Mouse (Mus musculus): ENCODE data around the gene Ltbp3. TPM values are rescaled to one million over a fixed set of nuclear protein-coding genes. Genes with fewer than 3 reads are reported as not detected.

The Ltbp3 gene
- polyA plus RNA-seq, 1 experiment from 2014 or later, result 52.3 TPM

GRCm38 (mm10) chr19:5763163-5763562, 22.5 kb downstream of the Ltbp3 start:
- WGBS, result 86% methylated on average over 6 of the region's 6 CpGs

GRCm38 (mm10) chr19:5767271-5767670, 26.6 kb downstream of the Ltbp3 start:
- Histone ChIP-seq H3K9me3 (ENCODE audit: control insufficient read depth, low read length) (no peaks in the 10 kb centered on the region), H3K27me3 (ENCODE audit: control insufficient read depth, insufficient read depth, low read depth, low read length) (no peaks in the 10 kb centered on the region), H3K4me3 (ENCODE audit: low read length) (no peak overlapping the region), H3K36me3 (ENCODE audit: control insufficient read depth, insufficient read depth, low read length) (peaks cover 42% of the 10 kb centered on the region), H3K4me1 (replicated peaks; ENCODE audit: control insufficient read depth, insufficient read depth, low read length) (peaks cover 11% of the 10 kb centered on the region), H3K9ac (ENCODE audit: low read length) (no peak overlapping the region), H3K27ac (ENCODE audit: low read length) (no peak overlapping the region), H3K4me2 (ENCODE audit: low read depth, low read length) (no peak overlapping the region)
- ATAC-seq (ENCODE audit: low read depth), result no peak
- 92% methylated on average over 4 of the region's 4 CpGs for WGBS

More at GRCm38 (mm10) chr19:5763163-5763562, 22.5 kb downstream of the Ltbp3 start:
- Histone ChIP-seq H3K4me2 (ENCODE audit: low read depth, low read length) (no peak overlapping the region), H3K27ac (ENCODE audit: low read length) (no peak overlapping the region), H3K27me3 (ENCODE audit: control insufficient read depth, insufficient read depth, low read depth, low read length) (no peaks in the 10 kb centered on the region), H3K36me3 (ENCODE audit: control insufficient read depth, insufficient read depth, low read length) (peaks cover 65% of the 10 kb centered on the region), H3K4me3 (ENCODE audit: low read length) (no peak overlapping the region), H3K9ac (ENCODE audit: low read length) (no peak overlapping the region), H3K4me1 (replicated peaks; ENCODE audit: control insufficient read depth, insufficient read depth, low read length) (no peaks in the 10 kb centered on the region), H3K9me3 (ENCODE audit: control insufficient read depth, low read length) (no peaks in the 10 kb centered on the region)
- 0 out of 2 replicates have a peak, but pooled peaks have one; percentile 10 for ATAC-seq (ENCODE audit: low read depth)

GRCm38 (mm10) chr19:5770311-5770710, 29.6 kb downstream of the Ltbp3 start:
- no peaks in the 10 kb centered on the region for H3K27me3 ChIP-seq (ENCODE audit: control insufficient read depth, insufficient read depth, low read depth, low read length)
- ATAC-seq (ENCODE audit: low read depth), result no peak
- H3K27ac ChIP-seq (ENCODE audit: low read length), result peak overlapping the region; percentile 73
- peak overlapping the region; percentile 60 for H3K4me3 ChIP-seq (ENCODE audit: low read length)
- H3K9ac ChIP-seq (ENCODE audit: low read length), result peak overlapping the region; percentile 77
- peak overlapping the region; percentile 95 for H3K4me2 ChIP-seq (ENCODE audit: low read depth, low read length)
- H3K9me3 ChIP-seq (ENCODE audit: control insufficient read depth, low read length), result no peaks in the 10 kb centered on the region
- 27% methylated on average over 9 of the region's 9 CpGs for WGBS
- H3K4me1 ChIP-seq (replicated peaks; ENCODE audit: control insufficient read depth, insufficient read depth, low read length), result peaks cover 11% of the 10 kb centered on the region
- H3K36me3 ChIP-seq (ENCODE audit: control insufficient read depth, insufficient read depth, low read length), result peaks cover 24% of the 10 kb centered on the region

- Histone ChIP-seq H3K27me3 (ENCODE audit: control insufficient read depth, insufficient read depth, low read depth, low read length) (no peaks in the 10 kb centered on the region), H3K4me2 (ENCODE audit: low read depth, low read length) (peak within 1 kb of the TSS; percentile 95), H3K36me3 (ENCODE audit: control insufficient read depth, insufficient read depth, low read length) (peaks cover 16% of the 10 kb centered on the region), H3K4me1 (replicated peaks; ENCODE audit: control insufficient read depth, insufficient read depth, low read length) (peaks cover 11% of the 10 kb centered on the region), H3K27ac (ENCODE audit: low read length) (peak within 1 kb of the TSS; percentile 73), H3K9me3 (ENCODE audit: control insufficient read depth, low read length) (no peaks in the 10 kb centered on the region), H3K9ac (ENCODE audit: low read length) (peak within 1 kb of the TSS; percentile 77), H3K4me3 (ENCODE audit: low read length) (peak within 1 kb of the TSS; percentile 60)
- under 1% methylated on average over 64 of the region's 64 CpGs for WGBS
- ATAC-seq (ENCODE audit: low read depth), result peak; percentile 98
These were observed 30.5 kb downstream of the Ltbp3 start, which contains the start of gene Scyl1 for GRCm38 (mm10) chr19:5770925-5771860. Scyl1 (minus strand) TSS chr19:5771419.

- H3K9me3 ChIP-seq (ENCODE audit: control insufficient read depth, low read length), result no peaks in the 10 kb centered on the region
- H3K9ac ChIP-seq (ENCODE audit: low read length), result no peak overlapping the region; the same call in 1 of the 2 replicates
- peaks cover 4% of the 10 kb centered on the region; the same call in 1 of the 2 replicates for H3K4me1 ChIP-seq (replicated peaks; ENCODE audit: control insufficient read depth, insufficient read depth, low read length)
- 68% methylated on average over 9 of the region's 9 CpGs for WGBS
- ATAC-seq (ENCODE audit: low read depth), result no peak
- H3K4me3 ChIP-seq (ENCODE audit: low read length), result no peak overlapping the region
- H3K27ac ChIP-seq (ENCODE audit: low read length), result no peak overlapping the region
- H3K27me3 ChIP-seq (ENCODE audit: control insufficient read depth, insufficient read depth, low read depth, low read length), result no peaks in the 10 kb centered on the region
- no peaks in the 10 kb centered on the region for H3K36me3 ChIP-seq (ENCODE audit: control insufficient read depth, insufficient read depth, low read length)
- no peak overlapping the region for H3K4me2 ChIP-seq (ENCODE audit: low read depth, low read length)
These were observed 36.8 kb downstream of the Ltbp3 start for GRCm38 (mm10) chr19:5777387-5778032.

- H3K27me3 ChIP-seq (ENCODE audit: control insufficient read depth, insufficient read depth, low read depth, low read length), result no peaks in the 10 kb centered on the region
- H3K9me3 ChIP-seq (ENCODE audit: control insufficient read depth, low read length), result no peaks in the 10 kb centered on the region
- H3K9ac ChIP-seq (ENCODE audit: low read length), result no peak overlapping the region
- H3K36me3 ChIP-seq (ENCODE audit: control insufficient read depth, insufficient read depth, low read length), result no peaks in the 10 kb centered on the region
- WGBS, result 51% methylated on average over 8 of the region's 8 CpGs
- no peak overlapping the region for H3K4me3 ChIP-seq (ENCODE audit: low read length)
- peaks cover 4% of the 10 kb centered on the region; the same call in 1 of the 2 replicates for H3K4me1 ChIP-seq (replicated peaks; ENCODE audit: control insufficient read depth, insufficient read depth, low read length)
- H3K27ac ChIP-seq (ENCODE audit: low read length), result no peak overlapping the region
- no peak overlapping the region for H3K4me2 ChIP-seq (ENCODE audit: low read depth, low read length)
- no peak for ATAC-seq (ENCODE audit: low read depth)
These were observed 37.6 kb downstream of the Ltbp3 start for GRCm38 (mm10) chr19:5778312-5778711.

GRCm38 (mm10) chr19:5780203-5780602, 39.5 kb downstream of the Ltbp3 start:
- Histone ChIP-seq H3K36me3 (ENCODE audit: control insufficient read depth, insufficient read depth, low read length) (no peaks in the 10 kb centered on the region), H3K4me1 (replicated peaks; ENCODE audit: control insufficient read depth, insufficient read depth, low read length) (peaks cover 4% of the 10 kb centered on the region; the same call in 1 of the 2 replicates), H3K9ac (ENCODE audit: low read length) (peak overlapping the region; percentile 32; the same call in 1 of the 2 replicates), H3K4me3 (ENCODE audit: low read length) (no peak overlapping the region), H3K27me3 (ENCODE audit: control insufficient read depth, insufficient read depth, low read depth, low read length) (no peaks in the 10 kb centered on the region), H3K9me3 (ENCODE audit: control insufficient read depth, low read length) (no peaks in the 10 kb centered on the region), H3K27ac (ENCODE audit: low read length) (no peak overlapping the region), H3K4me2 (ENCODE audit: low read depth, low read length) (no peak overlapping the region)
- no peak for ATAC-seq (ENCODE audit: low read depth)
- 48% methylated on average over 7 of the region's 7 CpGs for WGBS

- Histone ChIP-seq H3K27me3 (ENCODE audit: control insufficient read depth, insufficient read depth, low read depth, low read length) (no peaks in the 10 kb centered on the region), H3K27ac (ENCODE audit: low read length) (peak overlapping the region; percentile 48), H3K4me3 (ENCODE audit: low read length) (no peak overlapping the region), H3K9me3 (ENCODE audit: control insufficient read depth, low read length) (no peaks in the 10 kb centered on the region), H3K9ac (ENCODE audit: low read length) (no peak overlapping the region), H3K4me1 (replicated peaks; ENCODE audit: control insufficient read depth, insufficient read depth, low read length) (peaks cover 4% of the 10 kb centered on the region), H3K36me3 (ENCODE audit: control insufficient read depth, insufficient read depth, low read length) (no peaks in the 10 kb centered on the region), H3K4me2 (ENCODE audit: low read depth, low read length) (no peak overlapping the region)
- WGBS, result 55% methylated on average over 6 of the region's 6 CpGs
- ATAC-seq (ENCODE audit: low read depth), result peak; percentile 64
These were observed 40.8 kb downstream of the Ltbp3 start for GRCm38 (mm10) chr19:5781532-5781931.

GRCm38 (mm10) chr19:5782121-5782520, 41.4 kb downstream of the Ltbp3 start:
- Histone ChIP-seq H3K9me3 (ENCODE audit: control insufficient read depth, low read length) (no peaks in the 10 kb centered on the region), H3K27ac (ENCODE audit: low read length) (peak overlapping the region; percentile 48), H3K4me2 (ENCODE audit: low read depth, low read length) (no peak overlapping the region), H3K27me3 (ENCODE audit: control insufficient read depth, insufficient read depth, low read depth, low read length) (no peaks in the 10 kb centered on the region), H3K4me3 (ENCODE audit: low read length) (no peak overlapping the region), H3K4me1 (replicated peaks; ENCODE audit: control insufficient read depth, insufficient read depth, low read length) (peaks cover 7% of the 10 kb centered on the region), H3K36me3 (ENCODE audit: control insufficient read depth, insufficient read depth, low read length) (no peaks in the 10 kb centered on the region), H3K9ac (ENCODE audit: low read length) (no peak overlapping the region; the same call in 1 of the 2 replicates)
- no peak for ATAC-seq (ENCODE audit: low read depth)
- WGBS, result 77% methylated on average over 1 of the region's 1 CpGs
